Mouse (Mus musculus) gastrocnemius, adult 8-10 months (tissue): Measurements from ENCODE around the gene Gtsf1l. TPM values are rescaled to one million over a fixed set of nuclear protein-coding genes. Genes with fewer than 3 reads are reported as not detected.
A peak's percentile ranks its signal among the peaks of the same experiment; 100 is the strongest.

Source experiments
- DNase-seq, 2 experiments: peaks; one replicate each; pipeline ENCODE4 v3.0.0; 2022; ENCODE audit warnings: low spot score in 2 of 2
- microRNA-seq: library from miRNA; unstranded; fragments of <30 nt; microRNA quantifications from one replicate; pipeline ENCODE4 v1.2.0, GENCODE M21; 2022
- total RNA-seq, 4 experiments: library from RNA; stranded (reverse); gene quantifications; 2 replicates each; pipeline ENCODE4 v1.2.4; 2022

Gene Gtsf1l
- total RNA-seq, 4 experiments from 2014 or later = not detected

DNA sequence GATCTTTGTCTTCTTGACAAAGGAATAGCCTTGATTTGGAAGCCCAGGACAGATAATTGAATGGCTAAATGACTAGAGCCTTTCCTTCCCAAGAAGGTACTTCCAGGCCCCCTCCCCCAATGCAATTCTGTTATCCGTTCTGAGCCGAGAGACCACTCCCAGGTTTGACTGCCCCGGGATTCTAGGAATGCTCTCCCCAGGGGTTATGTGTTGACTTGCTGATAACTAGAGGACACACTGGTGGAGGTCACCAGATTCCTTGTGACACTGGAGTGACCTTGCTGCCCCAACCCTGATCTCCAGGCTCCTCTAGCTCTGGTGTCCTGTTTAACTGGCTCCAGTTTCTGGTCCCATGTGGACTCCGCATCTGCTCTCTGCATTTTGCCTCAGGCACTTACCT, 35.6 kb downstream of the Gtsf1l start:
- DNase-seq = no peak

DNA sequence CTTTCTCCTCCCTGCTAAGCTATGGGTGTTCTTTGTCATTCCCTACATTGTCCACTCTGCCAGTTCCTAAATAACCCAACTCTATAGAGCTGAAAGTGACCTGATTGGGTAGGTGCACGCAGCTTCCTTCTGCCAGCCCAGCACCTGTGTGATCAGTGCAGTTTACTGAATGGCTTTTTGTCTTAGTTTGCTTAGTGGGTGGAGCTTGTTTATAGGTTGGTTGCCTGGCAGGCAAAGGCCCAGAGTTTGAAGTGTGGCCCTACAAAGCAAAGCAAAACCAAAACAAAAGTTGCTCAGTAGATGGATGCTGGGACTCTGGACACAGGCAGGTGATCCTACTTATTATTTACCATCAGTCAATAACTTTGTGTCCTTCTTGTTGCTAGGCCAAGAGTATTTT, 36.0 kb downstream of the Gtsf1l start:
- no peak for DNase-seq

DNA sequence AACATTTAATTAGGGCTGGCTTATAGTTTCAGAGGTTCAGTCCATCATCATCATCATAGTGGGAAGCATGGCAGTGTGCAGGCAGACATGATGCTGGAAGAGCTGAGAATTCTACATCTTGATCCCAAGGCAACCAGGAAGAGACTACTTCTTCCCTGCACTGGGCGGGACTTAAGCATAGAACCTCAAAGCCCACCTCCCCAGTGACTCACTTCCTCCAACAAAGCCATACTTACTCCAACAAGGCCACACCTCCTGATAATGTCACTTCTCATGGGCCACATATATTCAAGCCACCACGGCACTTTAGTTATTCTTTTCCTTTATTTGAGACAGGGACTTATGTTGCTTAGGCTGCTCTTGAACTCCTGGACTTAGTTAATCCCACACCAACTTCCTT, 38.5 kb downstream of the Gtsf1l start:
- no peak for DNase-seq

DNA sequence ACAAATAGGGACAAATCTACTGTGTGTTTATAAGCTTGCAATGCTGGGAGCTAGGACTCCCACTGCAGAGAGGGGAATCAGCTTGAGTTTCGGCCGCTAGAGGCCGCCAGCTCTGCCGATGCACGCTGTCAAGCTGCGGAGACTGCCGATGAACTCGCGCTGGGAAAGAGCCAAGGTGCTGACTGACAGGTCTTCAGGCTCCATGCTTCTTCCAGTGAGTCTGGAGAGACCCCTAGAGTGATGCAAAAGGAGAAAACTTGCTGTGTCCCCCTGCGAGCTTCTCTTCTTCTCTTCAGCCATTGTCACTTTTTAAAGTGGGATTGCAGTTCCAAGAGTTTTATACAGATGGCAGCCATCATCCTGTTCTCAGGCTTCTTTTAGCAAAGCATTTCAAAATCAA, 39.5 kb downstream of the Gtsf1l start:
- DNase-seq = peak; percentile 29 to 50

DNA sequence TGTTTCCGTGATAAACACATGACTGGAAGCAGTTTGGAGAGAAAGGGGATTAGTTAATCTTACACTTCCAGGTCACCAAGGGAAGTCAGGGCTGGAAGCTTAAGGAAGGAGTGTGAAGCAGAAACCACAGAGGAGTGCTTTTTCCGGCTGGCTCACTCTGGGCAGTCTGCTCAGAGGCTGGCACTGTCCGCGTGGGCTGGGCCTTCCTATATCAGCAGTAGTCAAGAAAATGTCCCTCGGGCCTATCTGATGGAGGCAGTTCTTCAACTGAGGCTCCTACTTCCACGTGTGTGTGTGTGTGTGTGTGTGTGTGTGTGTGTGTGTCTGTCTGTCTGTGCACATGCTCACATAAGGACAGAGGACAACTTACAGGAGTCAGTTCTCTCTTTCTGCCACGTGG, 47.7 kb downstream of the Gtsf1l start:
- DNase-seq = no peak

Small RNAs within 50 kb of the gene (microRNA-seq; reads per million reads assigned to microRNA genes)
- gene Gm22174 = not detected
- gene Mir7003 = not detected

Other genes starting within 250 kb of the Gtsf1l start
- gene Srsf6, start 156.3 kb downstream of the Gtsf1l start, total RNA-seq = 10 to 100 TPM; 29.8 to 41.1 (median 32.9) TPM
- gene L3mbtl1, start 144.4 kb downstream of the Gtsf1l start, total RNA-seq = not detected
- gene Sgk2, start 100.5 kb downstream of the Gtsf1l start, total RNA-seq = not detected
- gene Ift52, start 70.5 kb downstream of the Gtsf1l start, total RNA-seq = 10 to 100 TPM; 16.3 to 17.8 (median 17.7) TPM
- gene Mybl2, start 33.2 kb downstream of the Gtsf1l start, total RNA-seq = under 1 TPM in 3 of 4 experiments, not detected in 1; 0.27 to 0.53 (median 0.48) TPM
- under 1 TPM in 3 of 4 experiments, not detected in 1; 0.31 to 0.68 (median 0.62) TPM for gene Tox2, start 115.3 kb upstream of the Gtsf1l start, total RNA-seq